Mouse (Mus musculus) forebrain, embryonic 14.5 days (tissue): ENCODE results near the gene Cntn1. TPM values are rescaled to one million over a fixed set of nuclear protein-coding genes. Genes with fewer than 3 reads are reported as not detected.

Experiments used
- ATAC-seq: fragments of 200-750 bp; cut with Nextera tagmentation; 2 replicates; pipeline ENCODE4 v1.8.0; 2017; ENCODE audit warnings: mild to moderate bottlenecking, moderate library complexity
- DNase-seq: peaks from one replicate; pipeline ENCODE4 v3.0.0-alpha.2; 2015; ENCODE audit warnings: low spot score
- H3K27ac ChIP-seq: fragments of 300-500 bp; sonication (generic); 2 replicates; pipeline ENCODE4 v1.5.1; 2014; ENCODE audit warnings: low read depth, mild to moderate bottlenecking, control low read depth, low read length, moderate library complexity
- H3K27me3 ChIP-seq: fragments of 300-500 bp; sonication (generic); replicated peaks from 2 replicates; pipeline ENCODE4 v1.6.1; 2014; ENCODE audit warnings: low read length, control low read depth, mixed read lengths; ENCODE audit not compliant: control insufficient read depth, insufficient read depth
- H3K36me3 ChIP-seq: fragments of 300-500 bp; sonication (generic); 2 replicates; pipeline ENCODE4 v1.6.1; 2014; ENCODE audit warnings: low read length, control low read depth; ENCODE audit not compliant: control insufficient read depth, insufficient read depth
- H3K4me1 ChIP-seq: fragments of 300-500 bp; sonication (generic); 2 replicates; pipeline ENCODE4 v1.6.1; 2014; ENCODE audit warnings: antibody characterized with exemption, low read length, control low read depth; ENCODE audit not compliant: control insufficient read depth, insufficient read depth
- H3K4me2 ChIP-seq: fragments of 300-500 bp; sonication (generic); 2 replicates; pipeline ENCODE4 v1.6.1; 2014; ENCODE audit warnings: mild to moderate bottlenecking, control low read depth, low read length
- H3K4me3 ChIP-seq: fragments of 300-500 bp; sonication (generic); 2 replicates; pipeline ENCODE4 v1.5.1; 2014; ENCODE audit warnings: low read depth, low read length, control low read depth
- H3K9ac ChIP-seq: fragments of 300-500 bp; sonication (generic); 2 replicates; pipeline ENCODE4 v1.6.1; 2014; ENCODE audit warnings: mild to moderate bottlenecking, low read length, control low read depth, moderate library complexity
- H3K9me3 ChIP-seq: fragments of 300-500 bp; sonication (generic); replicated peaks from 2 replicates; pipeline ENCODE4 v1.6.1; 2016; ENCODE audit warnings: low read length, control low read depth, mixed read lengths; ENCODE audit not compliant: control insufficient read depth
- WGBS: fragments of 180-500 bp; shearing (Covaris S2); extraction: QIAGEN DNeasy Blood & Tissue Kit; methylation state at CpG from one replicate; pipeline ENCODE4 v1.1.7; 2014; 5-methylcytosine and 5-hydroxymethylcytosine counted together
- polyA plus RNA-seq: library from polyadenylated mRNA; unstranded; fragments of >200 nt; fragmentation: Nextera tagmentation; extraction: Ambion mirVana; gene quantifications from 2 replicates; pipeline ENCODE4 v1.2.1, GENCODE M21; 2014

Gene Cntn1
- polyA plus RNA-seq = 23.4 and 32.5 TPM in 2 replicates

DNA sequence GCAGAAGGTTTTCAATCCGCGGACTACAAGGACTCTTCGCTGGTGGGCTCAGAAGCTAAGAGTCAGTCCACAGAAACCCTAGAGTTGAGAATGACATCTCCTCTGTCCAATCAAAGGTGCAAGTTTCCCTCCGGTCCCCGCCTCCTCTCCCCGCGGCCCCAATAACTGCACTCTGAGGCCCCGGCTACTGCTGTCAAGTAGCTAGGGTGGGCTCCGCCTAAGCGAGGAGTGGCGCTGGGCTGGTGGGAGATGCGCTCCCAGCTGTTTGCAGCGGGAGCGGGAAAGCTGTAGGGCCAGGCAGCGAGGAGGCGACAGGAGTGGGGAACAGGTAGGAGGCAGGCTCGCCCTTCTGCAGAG lies at the start of gene Cntn1:
TSS of gene Cntn1 (plus strand) at position 170 of the 357 bp plus-strand sequence.
- peak within 1 kb of the TSS; percentile 98 for H3K4me2 ChIP-seq
- H3K4me3 ChIP-seq = peak within 1 kb of the TSS; percentile 59
- ATAC-seq (peak; percentile 99), DNase-seq (peak; percentile 91)
- H3K9ac ChIP-seq = peak within 1 kb of the TSS; percentile 71
- H3K36me3 ChIP-seq = no peaks in the 10 kb centered on the region
- no peaks in the 10 kb centered on the region for H3K27me3 ChIP-seq
- WGBS = under 1% methylated on average over 17 of the region's 17 CpGs
- peaks cover 5% of the 10 kb centered on the region for H3K4me1 ChIP-seq
- H3K27ac ChIP-seq = peak within 1 kb of the TSS; percentile 68
- no peaks in the 10 kb centered on the region for H3K9me3 ChIP-seq

GRCm38 (mm10) chr15:92001431-92001830 lies 49.5 kb upstream of the Cntn1 start:
- DNase-seq (no peak), ATAC-seq (no peak)
- no peaks in the 10 kb centered on the region for H3K9me3 ChIP-seq
- WGBS = 84% methylated on average over 3 of the region's 3 CpGs
- no peak overlapping the region for H3K4me2 ChIP-seq
- no peak overlapping the region for H3K27ac ChIP-seq
- H3K4me3 ChIP-seq = no peak overlapping the region
- no peaks in the 10 kb centered on the region for H3K36me3 ChIP-seq
- no peaks in the 10 kb centered on the region for H3K27me3 ChIP-seq
- H3K4me1 ChIP-seq = no peaks in the 10 kb centered on the region
- no peak overlapping the region for H3K9ac ChIP-seq

GRCm38 (mm10) chr15:92012165-92013083 lies 38.5 kb upstream of the Cntn1 start:
- WGBS = 91% methylated on average over 8 of the region's 8 CpGs
- Histone ChIP-seq H3K36me3 (no peaks in the 10 kb centered on the region), H3K4me3 (no peak overlapping the region), H3K4me1 (no peaks in the 10 kb centered on the region), H3K4me2 (no peak overlapping the region), H3K9me3 (no peaks in the 10 kb centered on the region), H3K27me3 (no peaks in the 10 kb centered on the region), H3K9ac (no peak overlapping the region), H3K27ac (no peak overlapping the region)
- no peak for ATAC-seq
- DNase-seq = no peak

DNA sequence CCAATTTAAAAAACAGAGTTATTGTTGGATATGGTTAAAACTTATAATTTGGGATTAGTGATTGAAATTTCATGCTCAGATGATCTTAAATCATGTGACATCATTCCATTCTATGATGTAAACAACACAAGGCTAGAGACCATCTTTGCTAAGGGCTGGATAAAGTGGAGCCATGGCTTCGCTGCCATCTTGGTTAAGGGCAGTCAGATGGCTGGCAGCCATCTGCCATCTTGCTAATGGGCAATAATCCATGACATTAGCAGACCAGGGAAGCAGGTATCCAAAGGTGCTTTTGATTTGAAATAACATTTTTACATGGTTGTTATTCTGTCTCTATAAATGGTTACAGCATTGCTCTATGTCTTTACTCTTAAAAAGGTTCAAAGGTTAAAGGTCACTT lies 16.9 kb upstream of the Cntn1 start:
- Histone ChIP-seq H3K4me1 (no peaks in the 10 kb centered on the region), H3K9me3 (no peaks in the 10 kb centered on the region), H3K36me3 (no peaks in the 10 kb centered on the region), H3K27ac (no peak overlapping the region), H3K4me3 (no peak overlapping the region), H3K27me3 (no peaks in the 10 kb centered on the region), H3K9ac (no peak overlapping the region), H3K4me2 (no peak overlapping the region)
- DNase-seq = no peak
- WGBS = 90% methylated on average over 1 of the region's 1 CpGs
- no peak for ATAC-seq

DNA sequence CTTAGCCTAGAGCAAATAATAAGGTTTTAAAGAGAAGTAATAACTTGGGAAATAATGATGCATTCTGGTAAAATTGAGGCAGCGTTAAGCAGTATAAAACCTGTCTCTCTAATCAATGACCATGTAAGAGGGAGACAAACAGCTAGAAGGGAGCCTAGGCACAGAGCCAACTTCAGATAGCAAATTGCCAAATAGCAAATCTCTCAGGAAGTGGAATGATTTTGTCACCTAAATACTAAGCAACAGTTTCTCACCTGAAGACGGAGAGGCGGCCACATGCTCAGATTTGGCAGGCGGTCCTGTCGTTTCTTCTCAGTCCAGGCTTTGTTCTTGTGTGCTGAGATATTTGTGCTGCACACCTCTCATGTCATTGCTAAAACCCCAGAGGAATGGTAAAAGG lies 8.4 kb upstream of the Cntn1 start:
- 74% methylated on average over 5 of the region's 5 CpGs for WGBS
- DNase-seq = peak; percentile 10

DNA sequence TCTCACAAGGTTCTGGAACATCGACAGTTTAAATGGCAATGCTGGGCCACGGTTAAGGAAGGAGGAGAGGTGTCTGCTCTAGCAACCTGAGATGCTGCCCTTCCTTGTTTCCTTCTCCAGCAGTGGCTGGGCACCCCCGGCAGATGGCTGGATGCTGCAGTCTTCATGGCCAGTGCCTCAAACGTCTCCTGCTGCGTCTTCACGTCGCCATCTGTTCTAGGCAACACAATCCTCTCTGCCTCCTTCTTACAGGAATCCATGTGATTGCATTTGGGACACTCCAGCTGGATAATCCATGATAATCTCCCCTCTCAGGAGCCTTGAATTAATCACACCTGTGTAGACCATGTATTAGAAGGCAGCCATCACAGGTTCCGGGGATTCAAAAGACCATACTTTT lies 4.9 kb upstream of the Cntn1 start:
- no peak overlapping the region for H3K9ac ChIP-seq
- peaks cover 2% of the 10 kb centered on the region; the same call in 1 of the 2 replicates for H3K4me1 ChIP-seq
- DNase-seq = no peak
- 87% methylated on average over 8 of the region's 8 CpGs for WGBS
- no peak for ATAC-seq
- H3K4me3 ChIP-seq = no peak overlapping the region
- no peaks in the 10 kb centered on the region for H3K9me3 ChIP-seq
- no peaks in the 10 kb centered on the region for H3K36me3 ChIP-seq
- H3K27ac ChIP-seq = no peak overlapping the region
- H3K27me3 ChIP-seq = no peaks in the 10 kb centered on the region
- H3K4me2 ChIP-seq = no peak overlapping the region

More for the DNA sequence above, 8.4 kb upstream of the Cntn1 start:
- Histone ChIP-seq H3K9me3 (no peaks in the 10 kb centered on the region), H3K27ac (no peak overlapping the region), H3K4me3 (no peak overlapping the region), H3K9ac (no peak overlapping the region), H3K27me3 (no peaks in the 10 kb centered on the region), H3K4me2 (no peak overlapping the region), H3K36me3 (no peaks in the 10 kb centered on the region), H3K4me1 (no peaks in the 10 kb centered on the region)
- no peak for ATAC-seq

DNA sequence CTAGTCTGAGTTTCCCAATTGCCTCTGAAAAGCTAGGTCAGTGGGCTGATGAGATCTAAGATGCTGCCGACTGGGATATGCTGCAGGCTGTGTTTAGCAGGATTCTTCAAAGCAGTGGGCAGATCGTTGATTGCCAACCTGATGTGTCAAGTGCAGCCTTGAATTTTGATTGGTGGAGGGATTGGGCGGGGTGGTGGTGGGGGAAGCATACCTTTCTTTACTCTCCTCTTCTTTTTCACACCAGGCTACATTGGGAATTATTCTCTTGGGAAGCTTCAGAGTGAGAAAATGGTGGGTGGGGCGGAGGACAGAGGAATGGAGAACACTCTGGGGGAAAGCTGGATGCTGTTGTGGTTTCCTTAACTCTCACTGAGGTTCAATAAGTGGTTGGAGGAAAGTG lies 2.9 kb upstream of the Cntn1 start:
- WGBS = 69% methylated on average over 4 of the region's 4 CpGs
- no peak overlapping the region for H3K27ac ChIP-seq

GRCm38 (mm10) chr15:92048531-92048930 lies 2.4 kb upstream of the Cntn1 start:
- no peaks in the 10 kb centered on the region for H3K27me3 ChIP-seq
- ATAC-seq (no peak), DNase-seq (no peak)
- H3K4me2 ChIP-seq = no peak overlapping the region
- no peak overlapping the region for H3K9ac ChIP-seq
- peaks cover 5% of the 10 kb centered on the region for H3K4me1 ChIP-seq
- WGBS = 88% methylated on average over 4 of the region's 4 CpGs
- no peaks in the 10 kb centered on the region for H3K36me3 ChIP-seq
- no peaks in the 10 kb centered on the region for H3K9me3 ChIP-seq
- H3K27ac ChIP-seq = no peak overlapping the region
- no peak overlapping the region for H3K4me3 ChIP-seq

More for the DNA sequence above, 2.9 kb upstream of the Cntn1 start:
- no peak overlapping the region for H3K9ac ChIP-seq
- no peak overlapping the region for H3K4me3 ChIP-seq
- no peak for ATAC-seq
- no peaks in the 10 kb centered on the region for H3K27me3 ChIP-seq
- peaks cover 5% of the 10 kb centered on the region for H3K4me1 ChIP-seq
- no peaks in the 10 kb centered on the region for H3K9me3 ChIP-seq
- H3K36me3 ChIP-seq = no peaks in the 10 kb centered on the region
- H3K4me2 ChIP-seq = no peak overlapping the region
- no peak for DNase-seq
